Mouse (Mus musculus): ENCODE data around the gene Nmnat2. TPM values are rescaled to one million over a fixed set of nuclear protein-coding genes. Genes with fewer than 3 reads are reported as not detected.

Gene Nmnat2
- polyA plus RNA-seq, 1 experiment from 2014 or later: 23.7 TPM

DNA sequence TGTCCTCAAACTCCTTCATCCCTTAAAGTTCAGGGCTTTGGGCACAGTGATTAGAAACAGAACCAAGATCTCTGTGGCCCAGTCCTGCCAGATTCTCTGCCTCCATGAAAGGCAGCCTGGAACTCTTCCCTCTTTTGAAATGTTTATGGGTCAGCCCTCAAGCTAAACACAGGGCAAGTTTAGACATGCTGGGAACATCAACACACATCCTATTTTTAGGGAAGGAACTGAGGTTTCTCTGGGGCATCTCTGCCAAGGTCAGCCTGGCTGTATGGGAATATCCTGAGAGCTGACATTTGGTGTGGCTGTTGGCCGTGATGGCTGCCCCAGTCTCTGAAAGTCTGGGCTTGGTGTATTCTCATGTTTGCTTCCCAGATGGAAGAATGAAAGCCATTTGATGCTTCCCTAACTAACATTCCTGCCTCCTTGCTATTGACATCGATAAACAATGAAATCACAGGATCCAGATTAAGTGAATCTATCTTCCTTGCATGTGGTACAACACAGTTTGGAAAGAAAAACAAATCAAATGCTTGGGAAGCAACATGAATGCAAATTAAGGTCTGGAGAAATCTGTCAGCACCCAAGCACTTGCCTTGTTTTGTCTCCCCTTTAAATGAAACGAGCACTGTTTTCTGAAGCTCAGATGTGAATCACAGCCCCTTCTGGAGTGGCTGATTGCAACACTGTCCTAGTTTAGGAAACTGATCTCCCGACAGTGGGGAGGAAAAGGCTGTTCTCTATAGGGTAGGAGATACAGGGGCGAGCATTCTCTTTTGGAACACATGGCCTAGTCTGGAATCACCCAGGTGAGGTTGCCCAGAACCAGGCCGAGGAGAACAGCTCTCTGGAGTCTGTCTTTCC lies 37.7 kb downstream of the Nmnat2 start:
- H3K27me3 ChIP-seq: no peaks in the 10 kb centered on the region
- ATAC-seq (ENCODE audit: low FRiP score): no peak
- no peaks in the 10 kb centered on the region for H3K36me3 ChIP-seq (replicated peaks)
- H3K9me3 ChIP-seq: no peaks in the 10 kb centered on the region
- H3K27ac ChIP-seq: no peak overlapping the region
- no peak overlapping the region for H3K4me2 ChIP-seq
- no peaks in the 10 kb centered on the region for H3K4me1 ChIP-seq
- no peak overlapping the region for H3K4me3 ChIP-seq (replicated peaks)
- 72% methylated on average over 6 of the region's 6 CpGs for WGBS
- no peak overlapping the region for H3K9ac ChIP-seq

- H3K9me3 ChIP-seq: no peaks in the 10 kb centered on the region
- ATAC-seq (ENCODE audit: low FRiP score): no peak
- 86% methylated on average over 6 of the region's 6 CpGs for WGBS
Observed at GRCm38 (mm10) chr1:152993803-152994202, 39.0 kb downstream of the Nmnat2 start.

DNA sequence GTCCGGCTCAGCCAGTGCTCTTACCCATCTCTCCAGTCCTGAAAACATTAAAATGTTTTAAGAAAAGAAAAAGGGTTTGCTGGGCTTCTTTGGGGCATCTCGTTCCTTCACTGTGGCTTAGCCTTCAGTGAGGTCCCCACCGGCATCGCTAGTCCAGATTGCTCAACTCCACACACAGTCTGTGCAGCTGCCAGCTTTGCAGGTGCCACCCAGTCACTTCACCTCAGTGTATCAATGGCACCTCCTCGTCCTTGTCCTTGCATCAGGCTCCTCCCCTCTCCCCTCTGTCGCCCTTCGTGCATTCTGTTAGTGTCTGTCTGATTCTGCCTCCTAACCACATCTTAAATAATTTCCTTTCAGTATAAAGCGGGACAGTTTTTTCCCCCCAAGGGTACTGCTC lies 45.2 kb downstream of the Nmnat2 start:
- Histone ChIP-seq H3K4me3 (replicated peaks) (no peak overlapping the region), H3K4me2 (no peak overlapping the region), H3K36me3 (replicated peaks) (no peaks in the 10 kb centered on the region), H3K27ac (no peak overlapping the region), H3K9ac (no peak overlapping the region), H3K27me3 (no peaks in the 10 kb centered on the region), H3K9me3 (no peaks in the 10 kb centered on the region), H3K4me1 (peaks cover 6% of the 10 kb centered on the region; the same call in 1 of the 2 replicates)
- no peak for ATAC-seq (ENCODE audit: low FRiP score)
- WGBS: 77% methylated on average over 8 of the region's 8 CpGs

More at GRCm38 (mm10) chr1:152993803-152994202, 39.0 kb downstream of the Nmnat2 start:
- Histone ChIP-seq H3K27me3 (no peaks in the 10 kb centered on the region), H3K4me2 (no peak overlapping the region), H3K4me1 (no peaks in the 10 kb centered on the region), H3K9ac (no peak overlapping the region), H3K36me3 (replicated peaks) (no peaks in the 10 kb centered on the region), H3K4me3 (replicated peaks) (no peak overlapping the region), H3K27ac (no peak overlapping the region)

DNA sequence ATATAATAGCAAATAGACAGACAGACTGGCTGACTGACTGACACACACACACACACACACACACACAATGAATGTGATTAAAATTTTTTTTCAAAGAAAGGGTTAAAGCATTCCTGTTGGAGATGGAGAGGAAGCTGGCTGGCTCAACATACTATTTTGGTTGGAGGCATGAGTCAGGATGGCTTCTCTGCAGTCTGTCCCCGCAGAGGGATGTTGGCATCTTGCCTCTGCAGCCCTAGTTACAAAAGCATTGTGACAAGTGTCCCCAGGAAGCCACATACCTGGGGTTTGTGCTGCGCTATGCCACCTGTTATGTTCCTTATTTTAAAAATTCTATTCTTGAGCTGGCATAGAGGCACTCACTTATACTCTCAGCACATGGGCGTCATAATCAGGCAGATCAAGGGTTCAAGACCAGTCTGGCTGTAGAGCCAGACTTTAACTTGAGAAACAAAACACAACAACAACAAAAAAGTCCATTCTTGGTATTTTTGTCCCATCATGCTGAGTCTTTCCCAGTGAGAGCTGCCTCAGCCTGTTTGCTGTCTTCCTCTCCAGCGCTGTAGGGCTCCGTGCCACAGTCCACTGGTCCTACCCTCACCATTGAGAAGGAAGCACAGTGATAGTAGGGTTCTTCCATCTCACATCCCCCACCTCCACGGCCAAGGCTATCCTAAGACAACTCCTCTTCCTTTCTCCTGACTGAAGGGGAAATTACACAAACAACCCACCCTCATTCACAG lies 45.9 kb downstream of the Nmnat2 start:
- Histone ChIP-seq H3K4me1 (peaks cover 6% of the 10 kb centered on the region; the same call in 1 of the 2 replicates), H3K9me3 (no peaks in the 10 kb centered on the region), H3K27ac (no peak overlapping the region), H3K9ac (no peak overlapping the region), H3K27me3 (no peaks in the 10 kb centered on the region), H3K4me2 (no peak overlapping the region), H3K36me3 (replicated peaks) (no peaks in the 10 kb centered on the region), H3K4me3 (replicated peaks) (no peak overlapping the region)
- ATAC-seq (ENCODE audit: low FRiP score): no peak
- WGBS: 87% methylated on average over 6 of the region's 6 CpGs

DNA sequence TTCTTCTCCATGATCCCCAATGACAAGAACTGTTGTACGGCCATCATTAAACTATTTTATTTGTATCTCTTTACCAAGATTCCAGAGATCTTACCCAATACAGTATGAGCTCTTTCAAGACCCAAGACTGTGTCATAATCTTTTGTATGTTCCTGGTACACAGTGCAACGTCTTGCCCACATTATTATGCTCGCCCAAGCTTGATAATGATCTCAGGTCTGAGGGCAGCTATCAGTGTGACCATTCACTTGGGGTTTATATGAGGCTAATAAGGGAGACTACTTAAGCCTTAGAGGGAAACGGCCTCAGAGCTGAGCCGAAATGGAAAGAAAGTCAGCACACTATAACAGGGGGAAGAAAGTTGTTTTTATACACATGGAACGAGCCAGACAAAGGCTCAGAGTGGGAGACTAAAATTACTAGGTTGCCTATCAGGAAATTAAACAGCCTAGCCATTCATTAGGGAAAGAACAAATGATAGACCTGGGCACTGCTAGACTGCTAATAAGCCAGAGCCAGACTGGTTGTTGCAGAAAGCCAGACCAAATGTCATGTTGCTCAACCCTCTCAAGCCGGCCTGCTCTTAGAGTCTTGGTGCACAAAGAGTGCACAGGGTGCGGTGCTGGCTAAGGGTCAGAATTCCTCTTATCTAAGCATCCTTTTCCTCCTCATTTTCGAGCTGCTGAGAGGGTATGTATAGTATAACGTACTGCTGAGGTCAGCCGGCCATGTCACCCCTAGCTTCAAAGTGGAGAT lies 47.7 kb downstream of the Nmnat2 start:
- Histone ChIP-seq H3K36me3 (replicated peaks) (no peaks in the 10 kb centered on the region), H3K4me3 (replicated peaks) (no peak overlapping the region), H3K9ac (no peak overlapping the region), H3K4me1 (peaks cover 6% of the 10 kb centered on the region; the same call in 1 of the 2 replicates), H3K9me3 (no peaks in the 10 kb centered on the region), H3K27ac (no peak overlapping the region), H3K4me2 (no peak overlapping the region), H3K27me3 (no peaks in the 10 kb centered on the region)
- no peak for ATAC-seq (ENCODE audit: low FRiP score)
- WGBS: 60% methylated on average over 11 of the region's 11 CpGs

- Histone ChIP-seq H3K36me3 (replicated peaks) (no peaks in the 10 kb centered on the region), H3K9me3 (no peaks in the 10 kb centered on the region), H3K27me3 (0 out of 2 replicates have a peak, but pooled peaks cover 1% of the 10 kb centered on the region), H3K4me3 (replicated peaks) (no peak overlapping the region), H3K4me2 (no peak overlapping the region), H3K4me1 (peaks cover 6% of the 10 kb centered on the region; the same call in 1 of the 2 replicates), H3K27ac (no peak overlapping the region), H3K9ac (no peak overlapping the region)
- no peak for ATAC-seq (ENCODE audit: low FRiP score)
- 82% methylated on average over 2 of the region's 2 CpGs for WGBS
Observed at GRCm38 (mm10) chr1:153004472-153004871, 49.7 kb downstream of the Nmnat2 start.

- H3K9ac ChIP-seq: no peak overlapping the region
- no peak for ATAC-seq (ENCODE audit: low FRiP score)
- no peak overlapping the region for H3K4me2 ChIP-seq
- H3K27me3 ChIP-seq: peaks cover 9% of the 10 kb centered on the region; the same call in 1 of the 2 replicates
- no peak overlapping the region for H3K4me3 ChIP-seq (replicated peaks)
- peaks cover 6% of the 10 kb centered on the region; the same call in 1 of the 2 replicates for H3K4me1 ChIP-seq
- WGBS: 80% methylated on average over 5 of the region's 5 CpGs
- no peaks in the 10 kb centered on the region for H3K36me3 ChIP-seq (replicated peaks)
- H3K9me3 ChIP-seq: no peaks in the 10 kb centered on the region
- H3K27ac ChIP-seq: no peak overlapping the region
Observed at GRCm38 (mm10) chr1:153006054-153006453, 51.3 kb downstream of the Nmnat2 start.

GRCm38 (mm10) chr1:153006761-153007160 lies 52.0 kb downstream of the Nmnat2 start:
- H3K36me3 ChIP-seq (replicated peaks): no peaks in the 10 kb centered on the region
- WGBS: 84% methylated on average over 4 of the region's 4 CpGs
- no peak for ATAC-seq (ENCODE audit: low FRiP score)

DNA sequence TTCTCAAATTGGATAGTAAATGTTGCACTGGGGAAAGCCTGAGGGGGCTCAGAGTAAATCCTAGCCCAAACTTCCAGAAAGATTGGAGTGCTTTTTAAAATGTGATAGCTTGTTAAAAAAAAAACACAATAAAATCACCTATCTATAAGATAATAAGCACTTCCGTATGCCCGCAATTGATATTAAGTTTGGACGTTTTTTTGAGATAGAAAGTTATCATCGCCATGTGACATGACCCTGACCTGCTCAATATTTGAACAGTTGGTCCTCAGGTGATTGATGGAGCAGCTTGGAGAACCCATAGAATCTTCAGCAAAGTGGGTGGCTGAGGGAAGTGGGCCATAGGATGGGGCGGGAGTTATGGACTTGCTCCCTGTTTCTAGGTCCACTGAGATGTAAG lies 52.5 kb downstream of the Nmnat2 start:
- Histone ChIP-seq H3K4me1 (peaks cover 10% of the 10 kb centered on the region; the same call in 1 of the 2 replicates), H3K9ac (no peak overlapping the region), H3K27me3 (peaks cover 21% of the 10 kb centered on the region), H3K9me3 (no peaks in the 10 kb centered on the region), H3K4me3 (replicated peaks) (no peak overlapping the region), H3K27ac (no peak overlapping the region), H3K36me3 (replicated peaks) (no peaks in the 10 kb centered on the region), H3K4me2 (no peak overlapping the region)
- ATAC-seq (ENCODE audit: low FRiP score): no peak
- 94% methylated on average over 5 of the region's 5 CpGs for WGBS

More at GRCm38 (mm10) chr1:153006761-153007160, 52.0 kb downstream of the Nmnat2 start:
- H3K27me3 ChIP-seq: peaks cover 16% of the 10 kb centered on the region
- peaks cover 10% of the 10 kb centered on the region; the same call in 1 of the 2 replicates for H3K4me1 ChIP-seq
- H3K27ac ChIP-seq: no peak overlapping the region
- no peak overlapping the region for H3K4me3 ChIP-seq (replicated peaks)
- no peak overlapping the region for H3K4me2 ChIP-seq
- H3K9me3 ChIP-seq: no peaks in the 10 kb centered on the region
- H3K9ac ChIP-seq: no peak overlapping the region

GRCm38 (mm10) chr1:153007824-153008223 lies 53.0 kb downstream of the Nmnat2 start:
- no peaks in the 10 kb centered on the region for H3K9me3 ChIP-seq
- ATAC-seq (ENCODE audit: low FRiP score): no peak
- no peak overlapping the region for H3K27ac ChIP-seq
- H3K36me3 ChIP-seq (replicated peaks): no peaks in the 10 kb centered on the region
- peaks cover 27% of the 10 kb centered on the region for H3K27me3 ChIP-seq
- WGBS: 90% methylated on average over 6 of the region's 6 CpGs
- no peak overlapping the region for H3K4me3 ChIP-seq (replicated peaks)
- peaks cover 6% of the 10 kb centered on the region; the same call in 1 of the 2 replicates for H3K4me1 ChIP-seq
- no peak overlapping the region for H3K4me2 ChIP-seq
- H3K9ac ChIP-seq: no peak overlapping the region

DNA sequence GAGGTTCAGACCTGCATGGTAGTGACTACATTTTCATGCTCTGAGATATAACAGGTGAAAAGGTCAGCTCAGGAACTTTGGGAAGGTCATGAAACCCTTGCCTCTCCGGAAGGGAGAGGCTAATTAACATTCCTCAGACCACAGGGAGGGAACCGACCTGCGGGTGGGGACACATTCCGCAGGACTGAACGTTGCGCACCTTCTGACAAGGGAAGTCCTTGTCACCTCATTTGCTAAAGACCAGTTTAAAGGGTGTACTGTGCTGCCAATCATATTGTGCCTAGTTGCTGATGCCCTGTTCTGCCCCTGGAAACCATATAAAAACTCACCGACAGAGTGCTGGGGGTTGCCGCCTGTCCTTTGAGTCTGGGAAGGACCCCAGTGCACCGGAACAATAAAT lies 54.5 kb downstream of the Nmnat2 start:
- Histone ChIP-seq H3K4me1 (peaks cover 10% of the 10 kb centered on the region), H3K4me3 (replicated peaks) (no peak overlapping the region), H3K9me3 (no peaks in the 10 kb centered on the region), H3K4me2 (no peak overlapping the region), H3K36me3 (replicated peaks) (no peaks in the 10 kb centered on the region), H3K27ac (no peak overlapping the region), H3K27me3 (peaks cover 41% of the 10 kb centered on the region), H3K9ac (no peak overlapping the region)
- no peak for ATAC-seq (ENCODE audit: low FRiP score)
- 68% methylated on average over 9 of the region's 9 CpGs for WGBS
